Mouse (Mus musculus) lung, embryonic 14.5 days (tissue): Measurements from ENCODE around the gene Gm45808. TPM values are rescaled to one million over a fixed set of nuclear protein-coding genes. Genes with fewer than 3 reads are reported as not detected.

Experiments
- ATAC-seq: fragments of 200-750 bp; cut with Nextera tagmentation; 2 replicates; pipeline ENCODE4 v1.8.0; 2017; ENCODE audit warnings: mild to moderate bottlenecking, moderate TSS enrichment, moderate library complexity; ENCODE audit not compliant: insufficient read depth
- DNase-seq: peaks from one replicate; pipeline ENCODE4 v3.0.0-alpha.2; 2015
- H3K27ac ChIP-seq: fragments of 300-500 bp; sonication (generic); 2 replicates; pipeline ENCODE4 v1.5.1; 2014; ENCODE audit warnings: low read depth, mild to moderate bottlenecking, moderate library complexity
- H3K27me3 ChIP-seq: fragments of 300-500 bp; sonication (generic); 2 replicates; pipeline ENCODE4 v1.6.1; 2014; ENCODE audit warnings: low read length, control low read depth; ENCODE audit not compliant: insufficient read depth
- H3K36me3 ChIP-seq: fragments of 300-500 bp; sonication (generic); 2 replicates; pipeline ENCODE4 v1.6.1; 2014; ENCODE audit warnings: control low read depth; ENCODE audit not compliant: insufficient read depth
- H3K4me1 ChIP-seq: fragments of 300-500 bp; sonication (generic); 2 replicates; pipeline ENCODE4 v1.6.1; 2014; ENCODE audit warnings: antibody characterized with exemption, control low read depth; ENCODE audit not compliant: insufficient read depth
- H3K4me2 ChIP-seq: fragments of 300-500 bp; sonication (generic); 2 replicates; pipeline ENCODE4 v1.6.1; 2014; ENCODE audit warnings: mild to moderate bottlenecking
- H3K4me3 ChIP-seq: fragments of 300-500 bp; sonication (generic); 2 replicates; pipeline ENCODE4 v1.5.1; 2014; ENCODE audit warnings: low read depth, low read length
- H3K9ac ChIP-seq: fragments of 300-500 bp; sonication (generic); 2 replicates; pipeline ENCODE4 v1.6.1; 2014
- H3K9me3 ChIP-seq: fragments of 300-500 bp; sonication (generic); 2 replicates; pipeline ENCODE4 v1.6.1; 2016; ENCODE audit warnings: low read depth, low read length, control low read depth
- CTCF ChIP-seq: IDR thresholded peaks from 2 replicates; pipeline ENCODE4 v1.5.1; 2016; ENCODE audit warnings: antibody characterized with exemption, low read depth
- WGBS: fragments of 180-500 bp; shearing (Covaris S2); extraction: QIAGEN DNeasy Blood & Tissue Kit; methylation state at CpG from one replicate; pipeline ENCODE4 v1.1.7; 2014; 5-methylcytosine and 5-hydroxymethylcytosine counted together
- polyA plus RNA-seq: library from polyadenylated mRNA; unstranded; fragments of >200 nt; fragmentation: Nextera tagmentation; extraction: Ambion mirVana; gene quantifications from 2 replicates; pipeline ENCODE4 v1.2.1, GENCODE M21; 2014

Gene Gm45808
- polyA plus RNA-seq, 1 experiment from 2014 or later = not detected

GRCm38 (mm10) chr7:45457204-45458060 lies 29.2 kb downstream of the Gm45808 start:
- Histone ChIP-seq H3K4me3 (peak overlapping the region; percentile 51), H3K4me2 (peak overlapping the region; percentile 83), H3K36me3 (peaks cover 65% of the 10 kb centered on the region), H3K9me3 (no peaks in the 10 kb centered on the region), H3K4me1 (peaks cover 23% of the 10 kb centered on the region), H3K27ac (peak overlapping the region; percentile 52; the same call in 1 of the 2 replicates), H3K9ac (peak overlapping the region; percentile 90), H3K27me3 (no peaks in the 10 kb centered on the region)
- ATAC-seq (no peak), DNase-seq (peak; percentile 35)
- no peak for TF ChIP-seq CTCF
- 49% methylated on average over 10 of the region's 10 CpGs for WGBS

- Histone ChIP-seq H3K27ac (peak overlapping the region; percentile 52; the same call in 1 of the 2 replicates), H3K9me3 (no peaks in the 10 kb centered on the region), H3K4me2 (peak overlapping the region; percentile 83), H3K36me3 (peaks cover 65% of the 10 kb centered on the region), H3K4me3 (peak overlapping the region; percentile 51; the same call in 1 of the 2 replicates), H3K27me3 (no peaks in the 10 kb centered on the region), H3K4me1 (peaks cover 23% of the 10 kb centered on the region), H3K9ac (no peak overlapping the region; the same call in 1 of the 2 replicates)
- TF ChIP-seq CTCF = no peak
- WGBS = 37% methylated on average over 9 of the region's 9 CpGs
- ATAC-seq (no peak), DNase-seq (peak; percentile 26)
Measured at GRCm38 (mm10) chr7:45456721-45457203, 29.8 kb downstream of the Gm45808 start.

GRCm38 (mm10) chr7:45455932-45456696 lies 30.5 kb downstream of the Gm45808 start:
- no peak overlapping the region for H3K4me3 ChIP-seq
- 71% methylated on average over 13 of the region's 13 CpGs for WGBS
- ATAC-seq = no peak

GRCm38 (mm10) chr7:45454971-45455370 lies 31.6 kb downstream of the Gm45808 start:
- TF ChIP-seq CTCF = no peak
- WGBS = 84% methylated on average over 15 of the region's 15 CpGs
- H3K36me3 ChIP-seq = peaks cover 71% of the 10 kb centered on the region
- H3K27ac ChIP-seq = no peak overlapping the region
- H3K9ac ChIP-seq = no peak overlapping the region
- H3K4me1 ChIP-seq = peaks cover 12% of the 10 kb centered on the region
- DNase-seq (no peak), ATAC-seq (no peak)
- H3K27me3 ChIP-seq = no peaks in the 10 kb centered on the region
- H3K4me2 ChIP-seq = no peak overlapping the region
- no peak overlapping the region for H3K4me3 ChIP-seq
- no peaks in the 10 kb centered on the region for H3K9me3 ChIP-seq

More at GRCm38 (mm10) chr7:45455932-45456696, 30.5 kb downstream of the Gm45808 start:
- H3K9ac ChIP-seq = no peak overlapping the region
- H3K4me1 ChIP-seq = peaks cover 23% of the 10 kb centered on the region
- peak; percentile 24 for DNase-seq
- H3K9me3 ChIP-seq = no peaks in the 10 kb centered on the region
- H3K36me3 ChIP-seq = peaks cover 67% of the 10 kb centered on the region
- H3K27ac ChIP-seq = no peak overlapping the region
- H3K4me2 ChIP-seq = 0 out of 2 replicates have a peak overlapping the region, but pooled peaks have one; percentile 83
- TF ChIP-seq CTCF = no peak
- H3K27me3 ChIP-seq = no peaks in the 10 kb centered on the region

- Histone ChIP-seq H3K4me2 (no peak overlapping the region), H3K27me3 (no peaks in the 10 kb centered on the region), H3K4me1 (no peaks in the 10 kb centered on the region), H3K4me3 (no peak overlapping the region), H3K36me3 (peaks cover 65% of the 10 kb centered on the region), H3K9ac (no peak overlapping the region), H3K9me3 (no peaks in the 10 kb centered on the region), H3K27ac (no peak overlapping the region)
- 55% methylated on average over 23 of the region's 23 CpGs for WGBS
- ATAC-seq (peak; percentile 75), DNase-seq (peak; percentile 93)
- TF ChIP-seq CTCF = peak; percentile 89
Measured at GRCm38 (mm10) chr7:45451344-45451982, 35.1 kb downstream of the Gm45808 start.

GRCm38 (mm10) chr7:45449974-45450373 lies 36.6 kb downstream of the Gm45808 start:
- Histone ChIP-seq H3K9me3 (no peaks in the 10 kb centered on the region), H3K36me3 (peaks cover 64% of the 10 kb centered on the region), H3K4me1 (no peaks in the 10 kb centered on the region), H3K27ac (no peak overlapping the region), H3K9ac (no peak overlapping the region), H3K4me3 (no peak overlapping the region), H3K4me2 (no peak overlapping the region), H3K27me3 (no peaks in the 10 kb centered on the region)
- 90% methylated on average over 1 of the region's 1 CpGs for WGBS
- no peak for DNase-seq
- no peak for ATAC-seq
- TF ChIP-seq CTCF = no peak
